Comparison of ENCODE assay signal across 9 mouse cellular contexts in the genomic region with DNA sequence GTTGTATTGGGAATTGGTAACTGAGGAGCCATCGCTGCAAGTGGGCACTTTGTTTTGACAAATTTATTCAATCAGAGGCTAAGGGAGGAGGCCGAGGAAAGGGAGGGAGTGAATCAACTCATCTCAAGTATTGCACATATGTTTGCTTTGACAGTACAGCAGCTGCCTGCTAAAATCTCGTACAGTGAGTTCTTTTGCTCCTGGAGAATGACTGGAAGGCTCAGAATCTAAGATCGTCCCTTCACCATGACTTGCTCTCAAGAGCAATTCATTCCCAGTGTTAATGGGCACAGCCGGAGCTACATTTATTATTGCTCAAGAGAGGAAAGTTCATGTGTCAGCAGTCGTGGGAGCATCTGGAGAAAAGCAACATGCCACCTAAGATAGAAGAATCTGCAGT.
DNase-seq lines count a peak whose midpoint lies in the region; ATAC-seq lines count a peak whose summit lies in the region.
"Had no signal": no experiment of that assay in that cellular context is flagged by ENCODE, and none has a peak within 500 bp of the region (broad histone marks: within the 10 kb centered on the region; RNA-seq: fewer than 3 reads in every experiment).

No protein-coding gene starts in this region.

- intact Hi-C loops in left cerebral cortex, postnatal 14 days (cut with DNase I): no loop called here

- 34% methylated on average over 6 of the region's 6 CpGs for WGBS in kidney, embryonic 16.5 days

- no peak for ATAC-seq in kidney, embryonic 16.5 days (ENCODE audit: low FRiP score, low TSS enrichment)

- no peak overlapping the region for H3K4me2 ChIP-seq in kidney, embryonic 16.5 days (replicated peaks; ENCODE audit: low read depth, low read length)

- H3K4me1 ChIP-seq in kidney, embryonic 16.5 days (ENCODE audit: insufficient read depth, low read length): no peaks in the 10 kb centered on the region

- no peaks in the 10 kb centered on the region for H3K27me3 ChIP-seq in kidney, embryonic 16.5 days (ENCODE audit: insufficient read depth, low read length)

- peak; percentile 5 for DNase-seq in embryo, embryonic 10.5 days (ENCODE audit: low spot score)
- DNase-seq in embryo, embryonic 10 days (ENCODE audit: low spot score): no peak
- peak; percentile 45 to 49 for DNase-seq in frontal cortex, postnatal 36 days (ENCODE audit: low spot score in 2 of 2)
- DNase-seq in left cerebral cortex, postnatal 14 days (ENCODE audit: low spot score in 2 of 2): peak; percentile 28 to 39
- DNase-seq in retina, postnatal 1 day: peak; percentile 33
- no peak for DNase-seq in adrenal gland, postnatal 10 days
- no peak for DNase-seq in heart, adult 18-20 months

- H3K36me3 ChIP-seq in kidney, embryonic 16.5 days (ENCODE audit: insufficient read depth, low read length): no peaks in the 10 kb centered on the region

- H3K9ac ChIP-seq in kidney, embryonic 16.5 days (replicated peaks; ENCODE audit: low read length): no peak overlapping the region

- no peaks in the 10 kb centered on the region for H3K9me3 ChIP-seq in kidney, embryonic 16.5 days (ENCODE audit: low read length)

- no peak overlapping the region for H3K27ac ChIP-seq in kidney, embryonic 16.5 days (ENCODE audit: low read length)
- H3K27ac ChIP-seq: macrophage had no signal

- no peak overlapping the region for H3K4me3 ChIP-seq in kidney, embryonic 16.5 days (ENCODE audit: low read length)

Comparison
In these comparisons a context has a peak if more than half of its experiments do, and no peak if none do; other contexts are left out.
1. DNase-seq: peak in embryo, embryonic 10.5 days (single experiment), frontal cortex, postnatal 36 days (2 of 2), left cerebral cortex, postnatal 14 days (2 of 2) and retina, postnatal 1 day (single experiment); none in embryo, embryonic 10 days (single experiment), adrenal gland, postnatal 10 days (single experiment) and heart, adult 18-20 months (0 of 2).